Mouse (Mus musculus) cerebellum, adult 8-10 months (tissue): Measurements from ENCODE around the gene Cnot4.

Source experiments
- DNase-seq: peaks from one replicate; pipeline ENCODE4 v3.0.0; 2022

The Cnot4 gene

GRCm38 (mm10) chr6:35030811-35031210, 102.7 kb downstream of the Cnot4 start:
- no peak for DNase-seq

- DNase-seq, result no peak
Observed at GRCm38 (mm10) chr6:35030226-35030625, 103.3 kb downstream of the Cnot4 start.

DNA sequence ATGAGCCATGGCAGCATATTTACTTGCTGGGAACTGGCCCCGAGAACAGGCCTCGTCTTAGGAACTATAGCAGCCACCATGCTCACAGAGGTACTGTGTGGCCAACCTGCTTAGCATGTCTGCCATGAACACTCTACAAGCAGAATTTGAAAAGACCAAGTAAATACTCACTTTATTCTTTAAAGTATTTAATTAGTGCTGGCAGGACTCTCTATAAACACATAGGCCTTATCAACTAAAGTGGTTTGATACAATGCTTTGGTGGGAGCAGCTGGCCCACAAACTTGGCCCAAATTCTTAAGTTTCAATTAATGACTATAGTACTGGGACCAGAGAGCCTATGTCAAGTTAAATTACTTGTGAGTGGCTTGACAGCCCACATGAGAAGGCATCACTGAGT, 105.5 kb downstream of the Cnot4 start:
- DNase-seq, result no peak

DNA sequence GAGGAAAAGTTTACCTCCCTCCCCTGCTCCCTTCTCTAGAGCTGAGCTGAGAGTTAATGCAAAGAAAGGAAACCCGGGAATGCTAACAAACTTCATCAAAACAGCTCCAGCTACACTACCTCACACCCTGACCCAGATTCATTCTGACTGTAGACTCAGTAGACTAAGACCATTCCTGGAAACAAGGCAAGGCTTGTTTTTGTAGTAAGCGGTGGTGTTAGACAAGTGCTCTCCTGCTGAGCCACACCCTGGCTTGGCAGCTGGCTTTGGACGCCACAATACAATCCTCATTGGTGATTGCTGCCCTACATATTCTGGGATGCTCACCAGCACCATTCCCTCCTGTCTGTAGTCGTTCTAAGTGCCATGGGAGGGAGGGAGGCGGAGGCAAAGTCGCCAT, 106.3 kb downstream of the Cnot4 start:
- DNase-seq, result peak; percentile 7

GRCm38 (mm10) chr6:35016624-35017023, 116.9 kb downstream of the Cnot4 start:
- no peak for DNase-seq

DNA sequence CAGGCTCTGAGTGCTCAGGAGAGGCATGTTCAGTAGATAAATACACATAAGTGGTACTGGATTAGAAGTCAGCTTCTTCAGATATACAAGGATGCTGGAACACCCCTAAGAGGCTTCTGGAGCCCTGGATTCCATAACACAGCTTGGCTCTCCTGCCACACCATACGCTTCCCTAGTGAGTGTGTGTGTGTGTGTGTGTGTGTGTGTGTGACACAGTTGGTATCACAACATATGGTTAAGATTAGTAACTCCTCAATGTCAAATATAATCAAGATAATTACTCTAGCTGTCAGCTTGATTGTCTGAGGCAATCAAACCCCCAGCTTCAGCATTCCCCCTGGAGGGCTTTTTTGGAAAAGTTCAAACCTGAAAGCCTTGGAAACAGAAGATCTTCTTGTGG, 121.6 kb downstream of the Cnot4 start:
- no peak for DNase-seq

- no peak for DNase-seq
Observed at GRCm38 (mm10) chr6:35010705-35011104, 122.8 kb downstream of the Cnot4 start.

DNA sequence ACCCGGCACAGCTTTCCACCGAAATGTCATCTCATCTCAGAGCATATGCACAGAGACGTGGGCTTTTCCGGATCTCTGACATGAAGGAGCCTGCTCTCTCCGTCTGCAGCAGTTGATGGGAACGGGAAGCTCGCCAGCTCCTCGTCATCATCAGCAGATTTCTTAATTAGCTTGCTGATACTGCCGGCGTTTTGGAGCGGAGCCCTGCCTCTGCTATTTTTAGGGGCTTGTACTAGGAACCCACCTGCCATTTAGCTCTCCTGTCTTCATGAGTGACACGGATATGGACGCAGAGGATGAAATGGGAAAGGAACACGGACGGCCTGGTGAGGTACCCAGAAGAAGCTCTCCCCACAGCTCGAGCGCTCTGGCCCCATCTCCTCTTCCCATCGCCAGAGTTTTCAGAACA, 131.3 kb downstream of the Cnot4 start:
- DNase-seq, result peak; percentile 36

DNA sequence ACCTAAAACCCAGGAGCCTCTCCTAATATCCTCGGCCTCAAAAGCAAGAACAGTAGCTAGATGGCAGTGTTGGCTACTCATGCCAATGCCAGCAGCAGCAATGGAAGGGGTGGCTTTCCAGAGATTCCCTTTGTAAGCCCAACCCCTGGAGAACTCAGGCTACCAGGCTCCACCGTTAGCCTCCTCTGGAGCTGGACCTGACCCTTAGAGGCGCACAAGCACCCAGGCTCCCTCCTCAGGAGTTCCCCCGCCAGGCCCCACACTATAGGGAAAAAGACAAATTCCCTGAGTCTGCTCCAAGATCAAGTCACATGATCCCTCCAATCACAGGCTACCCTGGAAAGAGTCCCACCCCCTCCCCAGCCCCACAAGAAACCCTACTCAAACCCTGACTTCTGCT, 134.4 kb downstream of the Cnot4 start:
- peak; percentile 6 for DNase-seq

- no peak for DNase-seq
Observed at GRCm38 (mm10) chr6:34996496-34996895, 137.0 kb downstream of the Cnot4 start.

DNA sequence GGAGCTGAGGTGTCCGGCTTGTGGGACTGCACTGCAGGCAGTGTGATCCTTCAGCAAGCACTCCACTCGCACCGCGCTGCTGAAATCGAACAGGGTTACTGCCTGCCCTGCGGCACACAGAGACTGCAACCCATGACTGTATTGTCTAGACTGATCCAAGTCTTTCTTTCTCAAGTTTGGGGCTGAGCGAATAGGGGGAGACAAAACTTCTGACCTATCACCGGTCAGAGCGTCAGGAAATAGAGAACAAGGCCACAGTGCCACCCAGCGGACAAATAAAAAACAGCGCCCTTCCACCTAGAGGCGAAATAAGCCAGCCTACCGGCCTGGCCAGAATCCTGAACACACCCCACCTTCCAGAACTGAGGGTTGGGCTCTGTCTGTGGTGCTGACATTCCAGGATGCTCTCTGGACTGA, 138.3 kb downstream of the Cnot4 start:
- DNase-seq, result peak; percentile 65

- DNase-seq, result no peak
Observed at GRCm38 (mm10) chr6:34994692-34995091, 138.8 kb downstream of the Cnot4 start.

- DNase-seq, result no peak
Observed at GRCm38 (mm10) chr6:34989263-34989662, 144.3 kb downstream of the Cnot4 start.

DNA sequence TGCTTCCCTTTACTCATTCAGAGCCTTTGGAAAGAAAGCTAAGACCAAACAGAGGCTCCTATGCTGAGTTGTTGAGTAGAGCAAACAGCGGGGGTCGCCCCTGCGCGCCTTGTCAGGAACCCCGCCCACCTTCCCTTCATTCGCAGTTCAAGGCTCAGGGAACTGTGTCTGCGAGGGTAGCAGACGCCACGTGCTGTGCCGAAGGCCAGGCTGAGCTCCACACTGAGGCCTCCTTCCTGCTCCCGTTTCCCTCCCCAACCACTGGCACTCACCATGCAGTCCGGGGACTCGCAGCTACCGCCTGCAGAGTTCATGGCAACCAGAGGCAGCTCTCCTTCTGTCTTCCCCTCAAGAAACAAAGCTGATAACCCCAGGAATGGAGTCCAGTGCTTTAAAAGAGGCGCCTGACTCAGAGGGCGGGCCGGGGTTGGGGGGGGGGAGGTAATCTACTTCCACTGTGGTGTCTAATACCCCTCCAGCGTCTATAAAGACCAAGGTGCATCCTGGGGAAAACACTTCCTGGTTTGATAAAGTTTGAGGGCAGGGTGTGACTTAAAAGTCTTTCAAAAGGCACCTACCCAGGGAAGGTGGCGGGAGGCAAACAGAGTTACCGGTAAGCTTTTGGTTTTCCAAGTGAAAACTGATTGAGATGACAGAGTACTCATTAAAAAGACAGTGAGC, 145.3 kb downstream of the Cnot4 start, which contains the start of gene Slc23a4:
Slc23a4 (minus strand) TSS at position 324 of the 681 bp plus-strand sequence.
- no peak for DNase-seq

DNA sequence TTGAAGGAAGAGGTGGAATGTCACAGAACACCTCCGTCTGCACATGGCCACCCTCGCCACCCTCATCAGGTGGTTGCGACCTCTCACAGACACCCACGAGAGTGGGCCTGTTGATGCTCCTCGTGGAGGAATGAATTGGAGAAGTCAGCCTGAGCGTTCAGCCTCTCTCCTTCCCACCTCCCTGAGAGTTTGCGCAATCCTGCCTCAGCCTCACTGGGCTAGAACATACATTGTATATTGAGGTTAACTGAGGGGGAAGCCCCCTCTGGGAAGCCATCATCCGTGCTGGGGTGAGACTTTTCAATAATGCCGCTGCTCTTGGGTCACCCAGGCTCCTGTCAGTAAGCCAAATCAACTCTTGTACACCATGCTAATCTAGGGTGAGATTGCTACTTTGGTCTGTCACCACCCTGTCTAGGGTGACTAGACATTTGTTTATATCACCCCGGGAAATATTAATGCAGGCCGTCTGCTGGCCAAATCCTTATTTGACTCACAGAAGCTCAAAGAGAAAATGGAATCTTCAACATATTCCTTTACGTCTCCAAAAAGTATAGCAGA, 146.4 kb downstream of the Cnot4 start:
- no peak for DNase-seq

DNA sequence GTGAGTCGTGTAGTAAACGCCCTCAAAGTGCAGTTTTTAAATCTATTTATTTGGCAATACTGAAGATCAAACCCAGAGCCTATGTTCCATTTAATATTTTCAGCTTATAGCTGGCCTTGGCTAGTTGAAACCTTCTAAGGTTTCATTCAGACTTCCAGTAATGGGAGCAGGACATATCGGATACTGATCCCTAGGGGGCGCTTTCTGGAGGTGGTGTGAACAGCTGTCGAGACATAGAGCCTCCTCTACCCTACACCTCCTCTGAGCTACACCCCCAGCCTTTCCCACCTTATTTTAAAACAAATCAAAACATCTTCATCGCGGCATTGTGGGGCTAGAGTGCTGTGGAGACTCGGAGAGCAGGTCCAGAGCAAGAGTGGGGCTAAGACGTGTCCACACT, 152.9 kb downstream of the Cnot4 start:
- no peak for DNase-seq

DNA sequence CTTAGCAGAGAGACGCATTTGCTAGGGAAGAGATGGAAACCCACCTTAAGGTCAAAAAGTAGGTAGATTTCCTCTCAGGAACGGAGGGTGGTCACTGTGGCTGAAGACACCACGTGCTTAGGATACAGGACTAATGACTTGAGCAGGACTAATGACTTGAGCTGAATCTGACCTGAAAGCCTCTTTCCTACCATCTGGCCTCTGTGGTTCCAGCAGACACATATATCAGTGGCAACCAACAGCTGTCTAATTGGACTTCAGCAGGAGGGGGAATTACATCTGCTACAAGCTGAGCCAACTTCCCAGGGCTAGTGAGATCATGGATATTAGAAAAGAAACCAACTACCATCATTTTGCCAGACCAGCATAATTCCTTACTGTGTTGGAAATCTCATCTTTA, 154.2 kb downstream of the Cnot4 start:
- DNase-seq, result no peak
